Mouse (Mus musculus) left cerebral cortex, postnatal 36 days (tissue): ENCODE measurements around the gene Pom121. TPM values are rescaled to one million over a fixed set of nuclear protein-coding genes. Genes with fewer than 3 reads are reported as not detected.
"Not testable (repeated sequence)": the region's sequence is repeated elsewhere in the genome, so short reads cannot be mapped to it uniquely, and the experiment has no call there.

Experiments
- DNase-seq, 2 experiments: peaks; one replicate each; pipeline ENCODE4 v3.0.0; 2021 to 2022; ENCODE audit warnings: low spot score in 2 of 2, mixed read lengths in 1 of 2
- intact Hi-C: fragments of 180-260 bp; cut with DNase I; formaldehyde crosslinking; loops from one replicate; pipeline ENCODE4 v1.15.1; 2025
- total RNA-seq, 2 experiments: library from RNA; stranded (reverse); gene quantifications; 2 replicates each; pipeline ENCODE4 v1.2.3; 2021

The Pom121 gene
- total RNA-seq, 2 experiments from 2014 or later: 50.0 to 54.1 TPM

- intact Hi-C loops: loop anchor here (10.0 kb wide), 1 partner anchor 255 kb away; no protein-coding TSS in a partner anchor
- peak; percentile 91 to 95 for DNase-seq
Observed at GRCm38 (mm10) chr5:135369787-135370654, 24.3 kb downstream of the Pom121 start, which contains the start of gene Nsun5. Nsun5 (plus strand) TSS chr5:135369953.

- intact Hi-C loops: loop anchor here (10.0 kb wide), 1 partner anchor 254 kb away; no protein-coding TSS in a partner anchor
Observed at GRCm38 (mm10) chr5:135369196-135369595, 25.1 kb downstream of the Pom121 start.

GRCm38 (mm10) chr5:135368312-135368711 is 26.0 kb downstream of the Pom121 start:
- DNase-seq: no peak
- intact Hi-C loops: loop anchor here (10.0 kb wide), 1 partner anchor 254 kb away; no protein-coding TSS in a partner anchor

More at GRCm38 (mm10) chr5:135369196-135369595, 25.1 kb downstream of the Pom121 start:
- not testable (repeated sequence) for DNase-seq

GRCm38 (mm10) chr5:135367841-135368240 is 26.5 kb downstream of the Pom121 start:
- intact Hi-C loops: loop anchor here (10.0 kb wide), 1 partner anchor 253 kb away; no protein-coding TSS in a partner anchor
- no peak for DNase-seq

- no peak for DNase-seq
- intact Hi-C loops: loop anchor here (10.0 kb wide), 1 partner anchor 249 kb away; no protein-coding TSS in a partner anchor
Observed at GRCm38 (mm10) chr5:135363540-135363939, 30.8 kb downstream of the Pom121 start.

- no peak for DNase-seq
- intact Hi-C loops: loop anchor here (10.0 kb wide), 1 partner anchor 248 kb away; no protein-coding TSS in a partner anchor
Observed at GRCm38 (mm10) chr5:135362572-135362971, 31.8 kb downstream of the Pom121 start.

- intact Hi-C loops: loop anchor here (10.0 kb wide), 1 partner anchor 245 kb away; no protein-coding TSS in a partner anchor
- no peak for DNase-seq
Observed at GRCm38 (mm10) chr5:135359772-135360171, 34.6 kb downstream of the Pom121 start.

GRCm38 (mm10) chr5:135357556-135357955 is 36.8 kb downstream of the Pom121 start:
- no peak for DNase-seq
- intact Hi-C loops: no loop called here

GRCm38 (mm10) chr5:135356090-135356489 is 38.3 kb downstream of the Pom121 start:
- DNase-seq: no peak
- intact Hi-C loops: no loop called here

- DNase-seq: no peak
Observed at GRCm38 (mm10) chr5:135353564-135353963, 40.8 kb downstream of the Pom121 start.

GRCm38 (mm10) chr5:135352995-135353394 is 41.4 kb downstream of the Pom121 start, which contains the start of gene Trim50:
Trim50 (plus strand) TSS chr5:135353295.
- no peak for DNase-seq
- intact Hi-C loops: no loop called here

More at GRCm38 (mm10) chr5:135353564-135353963, 40.8 kb downstream of the Pom121 start:
- intact Hi-C loops: no loop called here

- intact Hi-C loops: no loop called here
Observed at GRCm38 (mm10) chr5:135351606-135352005, 42.7 kb downstream of the Pom121 start.

GRCm38 (mm10) chr5:135349862-135350261 is 44.5 kb downstream of the Pom121 start, which contains the start of gene Fkbp6:
Fkbp6 (minus strand) TSS chr5:135350044.
- intact Hi-C loops: no loop called here
- no peak for DNase-seq

More at GRCm38 (mm10) chr5:135351606-135352005, 42.7 kb downstream of the Pom121 start:
- no peak for DNase-seq

GRCm38 (mm10) chr5:135347511-135348011 is 46.8 kb downstream of the Pom121 start:
- intact Hi-C loops: no loop called here
- DNase-seq: no peak

- DNase-seq: no peak
- intact Hi-C loops: no loop called here
Observed at GRCm38 (mm10) chr5:135346430-135346829, 47.9 kb downstream of the Pom121 start.

GRCm38 (mm10) chr5:135345989-135346388 is 48.4 kb downstream of the Pom121 start:
- no peak for DNase-seq
- intact Hi-C loops: no loop called here

- DNase-seq: no peak
- intact Hi-C loops: no loop called here
Observed at GRCm38 (mm10) chr5:135337575-135337974, 56.8 kb downstream of the Pom121 start.

- DNase-seq: no peak
- intact Hi-C loops: no loop called here
Observed at GRCm38 (mm10) chr5:135331161-135331560, 63.2 kb downstream of the Pom121 start.

GRCm38 (mm10) chr5:135330201-135330600 is 64.1 kb downstream of the Pom121 start:
- DNase-seq: no peak
- intact Hi-C loops: no loop called here

- DNase-seq: no peak
- intact Hi-C loops: no loop called here
Observed at GRCm38 (mm10) chr5:135329471-135329870, 64.9 kb downstream of the Pom121 start.
